Mouse (Mus musculus): Measurements from ENCODE around the gene Scarb1. TPM values are rescaled to one million over a fixed set of nuclear protein-coding genes. Genes with fewer than 3 reads are reported as not detected.

Scarb1 gene
- total RNA-seq, 2 experiments from 2014 or later, result 11.8 to 16.9 TPM

DNA sequence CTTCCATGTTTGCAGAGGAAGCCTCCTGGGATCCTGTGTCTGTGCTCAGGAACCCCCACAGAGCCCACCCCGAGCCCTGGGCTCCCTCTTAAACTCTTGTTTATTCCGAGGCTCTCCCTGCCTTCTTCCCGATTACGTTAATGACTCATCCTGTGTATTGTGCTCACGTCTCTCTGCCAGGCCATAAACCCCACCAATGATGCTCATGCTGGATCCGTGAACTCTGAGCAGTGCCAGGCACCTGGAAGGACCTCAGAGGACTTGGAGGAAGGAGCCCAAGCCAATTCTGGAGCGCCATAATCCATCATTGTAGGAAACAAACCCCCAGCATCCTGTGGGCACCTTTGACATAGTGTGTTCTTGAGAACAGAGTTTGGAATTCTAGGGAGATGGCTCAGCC, 31.7 kb downstream of the Scarb1 start:
- no peak overlapping the region for H3K4me3 ChIP-seq
- intact Hi-C loops (cut with DNase I), result no loop called here
- DNase-seq, result no peak
- H3K27ac ChIP-seq, result no peak overlapping the region
- TF ChIP-seq CTCF (IDR thresholded peaks at IDR 0.05), result no peak

DNA sequence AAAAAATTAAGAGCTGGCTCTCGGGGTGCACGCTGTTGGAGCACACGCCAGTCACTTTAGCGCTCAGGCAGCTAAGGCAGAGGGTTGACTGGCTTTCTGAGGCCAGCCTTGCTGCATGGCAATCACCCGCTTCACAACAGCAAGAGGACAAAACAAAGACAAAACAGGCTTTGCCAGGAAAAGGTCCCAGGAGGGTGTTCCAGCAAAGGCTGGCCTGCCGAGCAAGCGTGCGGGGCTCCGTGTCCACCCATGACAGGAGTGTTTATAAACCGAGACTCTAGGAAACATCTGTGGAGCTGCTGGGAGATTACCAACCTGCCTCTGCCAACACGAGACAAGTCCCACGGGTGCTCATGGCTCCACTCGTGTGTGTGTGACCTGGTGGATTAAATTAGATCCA, 34.1 kb downstream of the Scarb1 start:
- no peak for DNase-seq
- peak overlapping the region; percentile 44 for H3K27ac ChIP-seq
- intact Hi-C loops (cut with DNase I), result no loop called here
- no peak for TF ChIP-seq CTCF (IDR thresholded peaks at IDR 0.05)
- peak overlapping the region; percentile 32 for H3K4me3 ChIP-seq

DNA sequence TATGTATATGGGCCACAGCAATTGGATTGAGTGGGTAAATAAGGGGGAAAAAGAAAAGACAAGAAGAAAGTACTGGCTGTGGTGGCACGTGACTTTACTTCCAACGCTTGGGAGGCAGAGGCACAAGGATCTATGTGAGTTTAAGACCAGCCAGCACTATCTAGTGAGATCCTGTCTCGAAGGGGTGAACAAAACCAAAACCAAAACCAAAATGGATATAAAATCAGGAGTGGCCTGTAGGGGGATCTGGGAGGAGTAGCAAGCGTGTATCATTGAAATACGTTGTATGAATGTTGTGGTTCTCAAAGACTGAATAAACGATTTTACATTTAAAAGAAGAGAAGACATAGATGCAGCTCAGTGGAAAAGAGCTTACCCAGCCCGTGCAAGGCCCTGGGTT, 34.5 kb downstream of the Scarb1 start:
- intact Hi-C loops (cut with DNase I), result no loop called here
- Histone ChIP-seq H3K27ac (peak overlapping the region; percentile 44), H3K4me3 (peak overlapping the region; percentile 32)
- peak; percentile 32; the same call in 1 of the 2 replicates for TF ChIP-seq CTCF (IDR thresholded peaks at IDR 0.05)
- DNase-seq, result no peak

DNA sequence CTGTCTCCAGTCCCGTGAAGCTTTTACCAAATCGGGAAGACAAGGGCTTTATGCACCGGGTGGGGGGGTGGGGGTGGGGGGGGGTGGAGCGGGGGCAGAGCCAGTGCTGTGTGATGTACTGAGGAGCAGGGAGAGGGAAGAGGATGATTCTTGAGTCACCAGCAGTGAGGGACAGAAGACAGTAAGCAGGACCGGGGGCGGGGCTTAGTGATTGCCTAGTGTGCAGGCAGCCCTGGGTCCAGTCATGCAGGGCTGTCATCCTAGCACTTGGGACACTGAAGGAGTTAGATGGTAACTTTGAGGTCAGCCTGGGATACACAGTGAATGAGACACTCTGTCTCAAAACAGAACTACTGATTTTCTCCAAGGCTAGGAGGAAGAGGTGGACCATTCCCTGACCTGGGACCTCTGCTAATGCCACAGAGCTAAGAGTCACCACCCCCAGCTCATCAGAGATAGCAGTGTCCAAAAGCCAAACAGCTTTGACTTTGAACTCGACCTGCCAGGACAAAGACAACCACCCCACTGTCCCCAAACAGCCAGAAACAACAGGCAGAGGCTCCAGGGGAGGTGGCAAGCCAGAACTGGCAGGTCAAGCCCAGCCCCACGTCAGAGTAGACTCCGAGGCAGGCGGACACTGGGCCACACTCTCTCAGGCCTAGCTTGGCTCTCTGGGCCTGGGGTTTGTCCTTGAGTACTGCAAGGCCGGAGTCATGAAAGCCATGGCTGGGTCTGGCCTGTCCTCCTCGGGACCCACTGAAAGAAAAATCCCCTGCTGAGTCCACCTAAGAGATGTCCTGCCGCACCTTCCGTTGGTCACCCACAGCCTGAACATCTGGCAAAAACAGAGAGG, 35.4 kb downstream of the Scarb1 start:
- TF ChIP-seq CTCF (IDR thresholded peaks at IDR 0.05), result no peak
- Histone ChIP-seq H3K4me3 (no peak overlapping the region), H3K27ac (no peak overlapping the region; the same call in 1 of the 2 replicates)
- intact Hi-C loops (cut with DNase I), result no loop called here
- DNase-seq, result no peak

DNA sequence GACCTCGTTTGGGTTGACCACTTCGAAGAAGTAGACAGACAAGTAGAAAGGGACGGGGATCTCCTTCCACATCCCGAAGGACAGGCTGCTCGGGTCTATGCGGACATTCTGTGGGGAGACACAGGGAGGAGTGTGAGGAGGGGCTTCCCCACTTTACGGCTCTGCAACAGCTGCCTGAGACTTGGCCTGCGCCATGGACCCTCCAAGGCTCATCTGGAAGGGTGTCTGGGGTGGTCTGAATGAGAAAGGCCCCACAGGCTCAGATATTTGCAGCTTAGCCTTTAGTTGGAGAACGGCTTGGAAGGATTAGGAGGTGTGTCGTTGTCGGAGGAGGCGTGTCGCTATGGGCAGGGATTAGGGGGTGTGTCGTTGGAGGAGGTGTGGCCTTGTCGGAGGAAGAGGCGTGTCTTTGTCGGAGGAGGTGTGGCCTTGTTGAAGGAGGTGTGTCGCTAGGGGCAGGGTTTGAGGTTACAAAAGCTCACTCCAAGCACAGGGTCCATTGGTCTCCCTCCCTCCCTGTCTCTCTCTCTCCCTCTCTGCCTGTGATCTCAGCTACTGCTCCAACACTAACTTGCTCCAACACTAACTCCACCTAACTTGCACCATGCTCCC, 36.5 kb downstream of the Scarb1 start:
- Histone ChIP-seq H3K27ac (no peak overlapping the region), H3K4me3 (no peak overlapping the region)
- no peak for TF ChIP-seq CTCF (IDR thresholded peaks at IDR 0.05)
- intact Hi-C loops (cut with DNase I), result no loop called here
- no peak for DNase-seq

DNA sequence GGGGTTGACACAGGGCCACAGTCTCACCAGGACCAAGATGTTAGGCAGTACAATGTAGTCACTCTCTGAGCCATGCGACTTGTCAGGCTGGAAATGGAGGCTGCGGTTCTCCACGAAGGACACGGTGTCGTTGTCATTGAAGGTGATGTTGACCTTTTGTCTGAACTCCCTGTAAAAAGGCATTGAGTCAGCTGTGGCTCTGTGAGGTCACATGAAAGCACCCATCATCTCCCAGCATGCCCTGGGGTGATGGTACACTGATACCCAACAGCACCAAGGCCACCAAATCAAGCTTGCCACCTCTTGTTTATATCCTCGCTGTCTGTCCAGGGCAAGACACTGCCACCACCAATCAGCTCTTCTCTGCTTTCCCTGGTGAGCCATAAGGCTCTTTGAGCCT, 37.8 kb downstream of the Scarb1 start:
- no peak for DNase-seq
- Histone ChIP-seq H3K4me3 (no peak overlapping the region), H3K27ac (no peak overlapping the region)
- intact Hi-C loops (cut with DNase I), result no loop called here
- no peak for TF ChIP-seq CTCF (IDR thresholded peaks at IDR 0.05)

DNA sequence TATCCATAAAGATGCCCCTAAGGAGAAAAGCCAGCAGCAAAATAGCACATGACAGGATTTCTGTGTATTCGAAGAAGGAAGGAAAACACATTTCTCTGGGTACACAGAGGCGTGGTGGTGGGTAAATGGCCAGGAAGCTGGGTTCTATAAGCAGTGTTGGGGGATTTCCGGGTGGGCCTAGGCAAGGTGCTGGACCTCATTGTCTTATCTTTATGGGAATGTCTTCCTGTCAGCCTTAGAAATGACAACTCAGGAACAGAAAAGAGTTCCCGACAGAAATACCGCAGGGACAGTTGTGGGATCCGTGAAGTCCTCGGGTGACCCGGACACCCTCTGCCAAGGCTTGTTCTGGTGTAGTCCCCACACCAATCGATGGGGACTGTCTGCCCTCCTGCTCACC, 42.7 kb downstream of the Scarb1 start:
- Histone ChIP-seq H3K4me3 (no peak overlapping the region), H3K27ac (no peak overlapping the region)
- intact Hi-C loops (cut with DNase I), result no loop called here
- TF ChIP-seq CTCF (IDR thresholded peaks at IDR 0.05), result no peak
- no peak for DNase-seq

DNA sequence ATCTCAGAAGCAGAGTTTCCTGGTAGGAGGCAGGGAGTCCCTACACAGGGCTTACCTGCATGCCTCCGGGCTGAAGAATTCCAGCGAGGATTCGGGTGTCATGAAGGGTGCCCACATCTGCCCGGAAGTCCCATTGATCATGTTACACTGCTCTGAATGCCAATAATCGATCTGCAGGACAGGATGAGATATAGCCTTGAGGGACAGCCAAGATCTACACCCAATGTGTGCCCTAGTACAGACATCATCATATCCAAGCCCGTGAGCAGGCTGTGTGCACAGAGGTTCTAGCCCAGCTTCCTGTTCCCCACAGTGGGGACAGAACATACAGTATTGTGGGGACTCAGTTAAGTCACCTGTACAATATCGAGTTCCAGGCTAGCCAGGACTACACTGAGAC, 43.7 kb downstream of the Scarb1 start:
- 0 out of 2 replicates have a peak overlapping the region, but pooled peaks have one; percentile 31 for H3K27ac ChIP-seq
- intact Hi-C loops (cut with DNase I), result no loop called here
- no peak for DNase-seq
- no peak overlapping the region for H3K4me3 ChIP-seq
- TF ChIP-seq CTCF (IDR thresholded peaks at IDR 0.05), result no peak

DNA sequence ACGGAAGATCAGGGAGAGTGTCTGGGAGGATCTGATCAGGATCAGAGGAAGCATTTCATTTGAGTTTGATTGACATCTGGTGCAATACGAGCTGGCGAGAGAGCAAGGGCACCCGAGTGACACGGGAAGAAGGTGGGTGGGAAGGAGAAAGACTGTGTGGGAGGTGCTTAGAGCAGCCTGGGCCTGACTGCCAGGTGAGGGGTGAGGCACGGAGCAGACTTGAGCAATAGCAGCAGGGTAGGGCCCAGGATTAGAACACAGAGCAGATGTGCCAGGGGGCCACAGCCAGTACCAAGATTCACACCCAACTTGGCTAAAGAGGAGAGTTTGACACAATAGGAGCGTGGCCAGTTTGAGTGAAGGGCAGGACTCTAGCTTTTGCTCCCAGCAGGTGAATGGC, 47.9 kb downstream of the Scarb1 start:
- Histone ChIP-seq H3K27ac (no peak overlapping the region), H3K4me3 (no peak overlapping the region)
- no peak for TF ChIP-seq CTCF (IDR thresholded peaks at IDR 0.05)
- no peak for DNase-seq
- intact Hi-C loops (cut with DNase I), result no loop called here

DNA sequence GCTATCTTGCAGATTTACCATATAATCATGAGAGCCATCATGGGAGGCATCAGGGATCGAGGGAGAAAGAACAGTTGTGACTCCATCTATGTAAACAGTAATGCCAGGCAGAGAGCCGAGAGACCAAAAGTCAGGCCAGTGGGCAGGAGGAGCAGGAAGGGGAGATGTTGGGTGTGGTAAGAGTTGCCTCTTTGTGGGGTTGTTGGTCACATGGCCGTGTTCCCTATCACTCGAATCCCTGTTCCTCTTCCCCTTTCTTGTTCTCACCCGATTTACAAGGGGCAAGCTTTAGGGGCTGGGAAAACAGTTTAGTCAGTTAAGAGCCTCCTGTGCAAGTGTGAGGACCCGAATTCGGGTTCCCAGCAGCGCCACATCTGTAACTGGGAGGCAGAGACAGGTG, 49.0 kb downstream of the Scarb1 start:
- intact Hi-C loops (cut with DNase I), result no loop called here
- Histone ChIP-seq H3K27ac (no peak overlapping the region), H3K4me3 (no peak overlapping the region)
- DNase-seq, result no peak
- no peak for TF ChIP-seq CTCF (IDR thresholded peaks at IDR 0.05)

DNA sequence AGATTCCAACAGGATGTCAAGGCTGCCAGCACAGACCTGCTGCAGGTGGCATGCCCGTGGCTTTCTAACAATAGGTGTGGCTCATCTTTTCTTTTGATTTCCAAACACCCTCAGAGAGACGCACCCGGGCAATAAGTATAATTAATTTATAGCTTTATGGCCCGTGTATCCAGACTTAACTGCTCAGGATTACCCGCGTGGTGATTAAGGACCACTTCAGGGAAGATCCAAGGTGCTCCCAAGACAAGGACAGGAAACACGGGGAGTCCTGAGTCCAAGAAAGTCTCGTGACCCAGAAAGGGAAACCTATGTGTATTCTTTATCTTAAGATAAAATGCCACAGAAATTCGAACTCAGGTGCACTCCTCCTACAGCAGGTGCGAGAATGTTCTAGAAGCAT, 49.5 kb downstream of the Scarb1 start:
- no peak for TF ChIP-seq CTCF (IDR thresholded peaks at IDR 0.05)
- intact Hi-C loops (cut with DNase I), result no loop called here
- no peak for DNase-seq
- Histone ChIP-seq H3K4me3 (no peak overlapping the region), H3K27ac (no peak overlapping the region)

DNA sequence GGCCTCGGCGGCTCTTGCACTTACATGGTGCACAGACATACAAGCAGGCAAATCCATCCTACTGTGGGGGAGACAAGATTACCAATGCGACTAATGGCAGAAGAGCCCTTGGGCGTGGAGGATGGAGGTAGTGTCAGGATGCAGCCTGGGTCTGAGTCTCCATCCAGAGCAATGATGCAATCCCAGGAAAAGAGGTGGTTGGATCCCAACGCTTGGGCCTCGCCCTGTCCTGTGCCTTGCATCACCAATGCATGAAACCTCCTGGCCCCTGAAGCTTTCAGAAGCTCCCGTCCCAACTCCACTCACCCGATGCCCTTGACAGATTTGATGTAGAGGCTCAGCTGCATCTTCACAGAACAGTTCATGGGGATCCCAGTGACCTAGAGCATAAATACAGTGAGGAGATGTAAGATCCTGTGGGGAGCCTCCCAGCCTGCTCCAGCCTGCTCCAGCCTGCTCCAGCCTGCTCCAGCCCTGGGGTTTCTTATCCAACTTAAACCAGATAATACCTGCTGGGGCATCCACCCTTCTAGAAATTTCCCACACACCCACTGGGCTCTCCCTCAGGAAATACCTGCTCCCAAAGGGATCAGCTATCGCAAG, 53.7 kb downstream of the Scarb1 start:
- DNase-seq, result no peak
- no peak for TF ChIP-seq CTCF (IDR thresholded peaks at IDR 0.05)
- Histone ChIP-seq H3K27ac (no peak overlapping the region), H3K4me3 (no peak overlapping the region)
- intact Hi-C loops (cut with DNase I), result loop anchor here (5.0 kb wide), 1 partner anchor 75 kb away; no protein-coding TSS in a partner anchor

DNA sequence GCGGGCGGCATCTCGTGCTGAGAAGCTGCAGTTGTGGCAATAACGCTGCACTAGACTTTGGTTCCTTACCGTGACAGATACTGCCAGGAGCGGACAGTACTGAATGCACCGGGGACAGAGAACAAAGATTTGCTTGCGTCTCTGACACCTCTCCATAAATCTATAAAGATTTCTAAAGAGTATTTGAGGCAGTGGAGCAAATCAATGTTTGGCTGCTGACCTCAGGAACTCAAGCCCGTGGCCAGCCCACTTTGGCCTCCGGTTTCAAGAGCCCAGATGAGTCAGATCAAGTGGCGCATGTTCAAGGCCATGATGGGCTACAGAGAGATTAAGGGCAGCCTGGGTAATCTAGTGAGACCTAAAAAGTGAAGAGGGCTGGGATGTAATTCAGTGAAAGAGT, 54.8 kb downstream of the Scarb1 start:
- TF ChIP-seq CTCF (IDR thresholded peaks at IDR 0.05), result no peak
- intact Hi-C loops (cut with DNase I), result loop anchor here (5.0 kb wide), 1 partner anchor 76 kb away; no protein-coding TSS in a partner anchor
- no peak for DNase-seq
- Histone ChIP-seq H3K4me3 (no peak overlapping the region), H3K27ac (no peak overlapping the region)

All from gastrocnemius, adult 2 months (tissue).